Mouse (Mus musculus): ENCODE data around the gene Gsn. TPM values are rescaled to one million over a fixed set of nuclear protein-coding genes. Genes with fewer than 3 reads are reported as not detected.

Gsn gene
- polyA plus RNA-seq, 1 experiment from 2014 or later: 29.9 TPM

DNA sequence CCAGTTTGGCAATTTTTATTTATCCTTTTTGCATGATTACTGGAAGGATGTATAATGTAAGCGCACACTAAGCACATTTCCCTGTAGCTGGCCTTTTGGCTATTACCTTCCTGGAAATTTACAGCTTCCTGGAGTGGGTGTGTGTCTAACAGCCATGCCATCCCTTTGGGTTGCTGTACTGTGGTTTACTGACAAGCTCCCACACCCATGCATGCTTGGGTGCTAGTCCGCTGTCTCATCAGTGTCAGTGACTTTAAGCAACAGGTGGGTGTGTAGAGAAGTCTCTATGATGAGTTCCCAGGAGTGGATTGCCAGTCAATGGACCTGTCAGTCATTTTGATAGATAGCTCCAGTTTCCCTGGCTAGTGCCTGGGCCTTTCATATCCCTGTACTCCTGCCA, 43.3 kb downstream of the Gsn start:
- H3K9me3 ChIP-seq (ENCODE audit: control insufficient read depth, low read length): no peaks in the 10 kb centered on the region
- H3K4me3 ChIP-seq (ENCODE audit: low read depth, low read length): no peak overlapping the region
- no peaks in the 10 kb centered on the region for H3K27me3 ChIP-seq (ENCODE audit: control insufficient read depth, insufficient read depth, low read length)
- ATAC-seq (ENCODE audit: low FRiP score) (no peak), DNase-seq (ENCODE audit: low spot score, missing footprints) (no peak)
- H3K36me3 ChIP-seq (ENCODE audit: control insufficient read depth, insufficient read depth, low read length): no peaks in the 10 kb centered on the region
- WGBS: 95% methylated on average over 2 of the region's 2 CpGs
- H3K4me1 ChIP-seq (ENCODE audit: control insufficient read depth, insufficient read depth, low read length): no peaks in the 10 kb centered on the region
- H3K27ac ChIP-seq (ENCODE audit: low read depth, low read length): no peak overlapping the region
- no peak overlapping the region for H3K9ac ChIP-seq (ENCODE audit: low read length)
- no peak overlapping the region for H3K4me2 ChIP-seq

DNA sequence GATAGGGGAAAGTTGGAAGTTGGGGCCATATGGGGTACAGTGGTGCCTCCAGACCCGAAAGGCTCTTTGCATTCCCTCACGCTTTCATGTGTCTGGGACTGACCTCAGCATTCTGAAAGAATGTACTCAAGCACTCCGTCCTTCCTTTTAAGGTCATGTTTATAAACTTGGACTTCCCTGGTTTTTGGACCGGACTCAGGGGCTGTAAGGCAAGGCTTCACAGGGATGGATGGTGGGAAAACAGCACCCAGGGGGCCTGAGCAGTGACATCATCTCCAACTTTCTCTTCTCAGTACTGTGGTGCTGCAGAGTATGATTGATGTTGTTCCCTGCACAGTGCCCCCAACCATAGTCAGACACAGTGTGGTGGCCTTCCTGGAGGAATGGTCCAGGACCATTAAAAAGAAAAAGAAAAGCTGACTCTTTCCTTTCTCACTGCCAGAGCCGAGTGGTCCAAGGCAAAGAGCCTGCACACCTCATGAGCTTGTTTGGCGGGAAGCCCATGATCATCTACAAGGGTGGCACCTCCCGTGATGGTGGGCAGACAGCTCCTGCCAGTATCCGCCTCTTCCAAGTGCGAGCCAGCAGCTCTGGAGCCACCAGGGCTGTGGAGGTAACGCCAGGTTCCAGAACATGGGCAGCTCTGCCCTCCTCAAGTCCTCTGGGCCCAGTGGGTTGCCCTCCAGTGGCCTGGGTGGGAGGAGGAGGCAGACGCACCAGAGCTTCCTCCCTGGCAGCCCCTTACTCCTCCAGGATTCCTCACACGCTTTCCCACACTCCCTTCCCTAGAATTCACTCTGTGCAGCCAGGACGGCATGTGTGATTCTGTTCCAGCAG, 46.1 kb downstream of the Gsn start:
- no peaks in the 10 kb centered on the region for H3K27me3 ChIP-seq (ENCODE audit: control insufficient read depth, insufficient read depth, low read length)
- H3K9me3 ChIP-seq (ENCODE audit: control insufficient read depth, low read length): no peaks in the 10 kb centered on the region
- no peak overlapping the region for H3K27ac ChIP-seq (ENCODE audit: low read depth, low read length)
- no peak overlapping the region for H3K4me3 ChIP-seq (ENCODE audit: low read depth, low read length)
- no peaks in the 10 kb centered on the region for H3K36me3 ChIP-seq (ENCODE audit: control insufficient read depth, insufficient read depth, low read length)
- no peak overlapping the region for H3K4me2 ChIP-seq
- H3K9ac ChIP-seq (ENCODE audit: low read length): no peak overlapping the region
- WGBS: 84% methylated on average over 13 of the region's 13 CpGs
- ATAC-seq (ENCODE audit: low FRiP score): no peak
- no peaks in the 10 kb centered on the region for H3K4me1 ChIP-seq (ENCODE audit: control insufficient read depth, insufficient read depth, low read length)
- no peak for DNase-seq (ENCODE audit: low spot score, missing footprints)

DNA sequence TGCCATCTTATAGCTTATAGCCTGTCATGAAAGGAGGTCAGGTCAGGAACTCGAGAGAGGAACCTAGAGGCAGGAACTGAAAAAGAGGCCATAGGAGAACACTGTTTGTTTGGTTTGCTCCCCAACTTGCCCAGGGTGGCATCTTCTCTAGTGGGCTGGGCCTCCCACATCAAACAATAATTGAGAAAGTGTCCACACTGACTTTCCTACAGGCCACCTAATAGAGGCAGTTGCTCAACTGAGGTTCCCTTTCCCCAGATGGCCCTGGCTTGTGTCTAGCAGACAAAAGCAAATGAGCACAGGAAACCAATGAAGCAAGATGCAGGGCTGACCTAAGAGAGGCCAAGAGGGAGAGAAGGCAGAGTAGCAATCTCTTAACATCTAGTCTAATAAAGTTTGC, 52.0 kb downstream of the Gsn start:
- WGBS: 68% methylated on average over 1 of the region's 1 CpGs

DNA sequence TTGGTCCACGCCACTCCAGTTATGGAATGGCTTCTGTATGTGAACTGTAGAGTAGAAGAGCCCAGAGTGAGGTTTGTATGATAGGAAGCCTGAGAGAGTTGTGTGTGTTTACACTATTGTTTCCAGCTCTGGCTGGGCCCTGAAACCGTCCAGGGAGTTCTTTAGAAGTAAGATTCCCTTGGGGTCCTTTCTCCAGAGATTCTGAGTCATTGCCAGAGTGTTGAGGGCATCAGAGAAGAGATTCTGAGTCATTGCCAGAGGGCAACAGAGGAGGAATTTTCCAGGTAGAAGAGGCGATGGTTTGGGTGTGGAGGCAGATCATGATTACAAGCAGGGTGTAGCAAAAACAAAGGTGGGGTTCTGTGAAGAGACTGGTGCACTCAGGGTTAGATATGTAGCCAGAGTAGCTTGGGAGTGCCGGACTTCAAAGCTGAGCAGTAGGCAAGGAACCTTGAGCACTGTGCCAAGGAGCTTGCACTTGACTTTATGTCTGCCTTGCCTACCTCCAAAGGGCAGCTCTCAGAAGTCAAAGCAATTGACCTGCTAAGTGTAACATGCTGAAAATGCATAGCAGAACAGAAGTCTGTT, 53.8 kb downstream of the Gsn start:
- H3K9me3 ChIP-seq (ENCODE audit: control insufficient read depth, low read length): no peaks in the 10 kb centered on the region
- no peak overlapping the region for H3K9ac ChIP-seq (ENCODE audit: low read length)
- DNase-seq (ENCODE audit: low spot score, missing footprints): no peak
- H3K36me3 ChIP-seq (ENCODE audit: control insufficient read depth, insufficient read depth, low read length): no peaks in the 10 kb centered on the region
- H3K4me3 ChIP-seq (ENCODE audit: low read depth, low read length): no peak overlapping the region
- H3K4me2 ChIP-seq: no peak overlapping the region
- 0 out of 2 replicates have a peak, but pooled peaks cover 2% of the 10 kb centered on the region for H3K4me1 ChIP-seq (ENCODE audit: control insufficient read depth, insufficient read depth, low read length)
- WGBS: 88% methylated on average over 4 of the region's 4 CpGs
- no peaks in the 10 kb centered on the region for H3K27me3 ChIP-seq (ENCODE audit: control insufficient read depth, insufficient read depth, low read length)
- no peak overlapping the region for H3K27ac ChIP-seq (ENCODE audit: low read depth, low read length)
- ATAC-seq (ENCODE audit: low FRiP score): no peak

More for the DNA sequence above, 52.0 kb downstream of the Gsn start:
- no peak overlapping the region for H3K27ac ChIP-seq (ENCODE audit: low read depth, low read length)
- no peaks in the 10 kb centered on the region for H3K36me3 ChIP-seq (ENCODE audit: control insufficient read depth, insufficient read depth, low read length)
- DNase-seq (ENCODE audit: low spot score, missing footprints) (no peak), ATAC-seq (ENCODE audit: low FRiP score) (no peak)
- no peaks in the 10 kb centered on the region for H3K9me3 ChIP-seq (ENCODE audit: control insufficient read depth, low read length)
- H3K4me3 ChIP-seq (ENCODE audit: low read depth, low read length): no peak overlapping the region
- no peak overlapping the region for H3K9ac ChIP-seq (ENCODE audit: low read length)
- no peaks in the 10 kb centered on the region for H3K27me3 ChIP-seq (ENCODE audit: control insufficient read depth, insufficient read depth, low read length)
- H3K4me1 ChIP-seq (ENCODE audit: control insufficient read depth, insufficient read depth, low read length): no peaks in the 10 kb centered on the region
- no peak overlapping the region for H3K4me2 ChIP-seq

DNA sequence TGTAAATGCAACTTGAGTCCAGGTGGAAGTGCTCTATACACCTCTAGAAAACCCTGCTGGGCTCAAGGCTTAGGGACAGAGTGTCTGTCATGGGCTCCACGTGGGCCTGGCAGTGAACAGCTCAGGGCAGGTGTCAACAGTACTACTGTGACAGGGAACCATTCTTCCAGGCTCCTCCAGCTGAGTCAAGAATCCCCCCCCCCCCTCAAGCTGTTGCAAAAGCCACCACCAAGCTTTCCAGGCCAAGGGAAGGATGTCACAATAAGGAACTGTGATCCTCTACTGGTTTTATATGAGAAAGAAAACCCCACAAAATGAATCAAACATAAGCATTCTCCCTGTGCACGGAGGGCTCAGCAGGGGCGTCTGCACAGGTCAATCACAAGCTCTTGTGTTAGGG, 58.1 kb downstream of the Gsn start:
- Histone ChIP-seq H3K27ac (ENCODE audit: low read depth, low read length) (no peak overlapping the region), H3K4me3 (ENCODE audit: low read depth, low read length) (no peak overlapping the region), H3K9me3 (ENCODE audit: control insufficient read depth, low read length) (no peaks in the 10 kb centered on the region), H3K36me3 (ENCODE audit: control insufficient read depth, insufficient read depth, low read length) (no peaks in the 10 kb centered on the region), H3K4me2 (no peak overlapping the region), H3K27me3 (ENCODE audit: control insufficient read depth, insufficient read depth, low read length) (no peaks in the 10 kb centered on the region), H3K9ac (ENCODE audit: low read length) (no peak overlapping the region), H3K4me1 (ENCODE audit: control insufficient read depth, insufficient read depth, low read length) (0 out of 2 replicates have a peak, but pooled peaks cover 2% of the 10 kb centered on the region)
- DNase-seq (ENCODE audit: low spot score, missing footprints): no peak
- no peak for ATAC-seq (ENCODE audit: low FRiP score)
- whole genome bisulfite sequencing: 31% methylated on average over 3 of the region's 3 CpGs

DNA sequence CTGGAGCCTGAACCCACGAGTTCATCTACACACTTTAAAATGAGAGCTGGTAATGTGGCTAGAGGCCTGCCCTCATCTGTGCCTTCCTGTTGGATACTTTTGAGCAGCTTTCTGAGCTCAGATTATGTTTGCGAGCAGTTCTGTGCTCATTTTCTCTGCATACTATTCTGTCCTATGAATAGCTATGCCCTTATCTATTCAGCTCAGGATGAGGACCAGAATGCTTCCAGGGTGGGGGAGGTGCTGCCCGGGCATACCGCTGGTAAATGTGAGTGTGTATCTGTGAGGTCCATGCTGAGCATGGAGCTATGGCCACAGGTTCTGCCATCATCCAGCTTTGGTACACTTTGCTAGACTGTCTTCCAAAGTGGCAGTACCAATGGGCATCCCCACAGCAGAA, 61.4 kb downstream of the Gsn start:
- no peak for DNase-seq (ENCODE audit: low spot score, missing footprints)
- ATAC-seq (ENCODE audit: low FRiP score): no peak
- Histone ChIP-seq H3K9ac (ENCODE audit: low read length) (no peak overlapping the region), H3K36me3 (ENCODE audit: control insufficient read depth, insufficient read depth, low read length) (no peaks in the 10 kb centered on the region), H3K4me1 (ENCODE audit: control insufficient read depth, insufficient read depth, low read length) (0 out of 2 replicates have a peak, but pooled peaks cover 4% of the 10 kb centered on the region), H3K4me3 (ENCODE audit: low read depth, low read length) (no peak overlapping the region), H3K27ac (ENCODE audit: low read depth, low read length) (no peak overlapping the region), H3K9me3 (ENCODE audit: control insufficient read depth, low read length) (no peaks in the 10 kb centered on the region), H3K27me3 (ENCODE audit: control insufficient read depth, insufficient read depth, low read length) (no peaks in the 10 kb centered on the region), H3K4me2 (no peak overlapping the region)
- WGBS: 86% methylated on average over 4 of the region's 4 CpGs

DNA sequence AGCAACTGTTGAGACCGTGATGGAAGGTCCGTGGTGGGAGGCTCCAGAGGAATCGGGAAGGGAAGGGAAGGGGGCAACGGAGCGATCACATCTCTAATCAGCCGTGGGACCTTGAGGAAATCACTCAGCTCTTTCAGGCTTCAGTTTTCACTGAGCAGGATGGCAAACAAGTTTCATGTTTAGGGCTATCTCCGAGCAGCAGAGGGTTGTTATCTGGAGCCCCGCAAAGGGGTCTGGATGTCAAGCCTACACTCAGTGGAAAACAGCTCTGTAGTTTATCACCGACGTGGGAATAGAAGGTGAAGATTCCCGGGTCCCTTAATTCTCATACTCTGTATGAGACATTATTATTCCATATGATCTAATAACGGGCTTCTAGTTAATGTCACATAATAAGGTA, 62.2 kb downstream of the Gsn start:
- no peak overlapping the region for H3K9ac ChIP-seq (ENCODE audit: low read length)
- DNase-seq (ENCODE audit: low spot score, missing footprints) (no peak), ATAC-seq (ENCODE audit: low FRiP score) (no peak)
- H3K27me3 ChIP-seq (ENCODE audit: control insufficient read depth, insufficient read depth, low read length): no peaks in the 10 kb centered on the region
- WGBS: 89% methylated on average over 12 of the region's 12 CpGs
- H3K27ac ChIP-seq (ENCODE audit: low read depth, low read length): no peak overlapping the region
- H3K36me3 ChIP-seq (ENCODE audit: control insufficient read depth, insufficient read depth, low read length): no peaks in the 10 kb centered on the region
- no peaks in the 10 kb centered on the region for H3K9me3 ChIP-seq (ENCODE audit: control insufficient read depth, low read length)
- no peak overlapping the region for H3K4me3 ChIP-seq (ENCODE audit: low read depth, low read length)
- no peak overlapping the region for H3K4me2 ChIP-seq
- H3K4me1 ChIP-seq (ENCODE audit: control insufficient read depth, insufficient read depth, low read length): 0 out of 2 replicates have a peak, but pooled peaks cover 4% of the 10 kb centered on the region

DNA sequence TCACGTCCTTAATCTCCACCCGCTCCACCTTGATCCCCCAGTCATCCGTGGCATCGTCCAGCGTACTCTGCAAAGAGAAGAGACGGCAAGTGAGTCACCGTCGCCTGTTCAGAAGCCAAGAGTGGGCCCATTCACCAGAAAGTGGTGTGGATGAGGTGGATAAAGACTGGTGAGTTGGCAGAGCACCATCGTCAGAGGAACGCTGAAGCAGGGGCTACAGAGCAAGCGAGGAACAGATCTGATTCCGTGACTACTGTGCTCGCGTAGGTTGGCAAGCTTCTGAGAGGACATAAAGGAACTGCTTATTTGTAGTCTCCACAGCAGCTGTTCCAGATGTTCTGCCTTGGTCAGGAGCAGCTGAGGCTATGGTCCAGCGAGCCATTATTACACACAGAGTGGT, 64.2 kb downstream of the Gsn start:
- no peaks in the 10 kb centered on the region for H3K9me3 ChIP-seq (ENCODE audit: control insufficient read depth, low read length)

DNA sequence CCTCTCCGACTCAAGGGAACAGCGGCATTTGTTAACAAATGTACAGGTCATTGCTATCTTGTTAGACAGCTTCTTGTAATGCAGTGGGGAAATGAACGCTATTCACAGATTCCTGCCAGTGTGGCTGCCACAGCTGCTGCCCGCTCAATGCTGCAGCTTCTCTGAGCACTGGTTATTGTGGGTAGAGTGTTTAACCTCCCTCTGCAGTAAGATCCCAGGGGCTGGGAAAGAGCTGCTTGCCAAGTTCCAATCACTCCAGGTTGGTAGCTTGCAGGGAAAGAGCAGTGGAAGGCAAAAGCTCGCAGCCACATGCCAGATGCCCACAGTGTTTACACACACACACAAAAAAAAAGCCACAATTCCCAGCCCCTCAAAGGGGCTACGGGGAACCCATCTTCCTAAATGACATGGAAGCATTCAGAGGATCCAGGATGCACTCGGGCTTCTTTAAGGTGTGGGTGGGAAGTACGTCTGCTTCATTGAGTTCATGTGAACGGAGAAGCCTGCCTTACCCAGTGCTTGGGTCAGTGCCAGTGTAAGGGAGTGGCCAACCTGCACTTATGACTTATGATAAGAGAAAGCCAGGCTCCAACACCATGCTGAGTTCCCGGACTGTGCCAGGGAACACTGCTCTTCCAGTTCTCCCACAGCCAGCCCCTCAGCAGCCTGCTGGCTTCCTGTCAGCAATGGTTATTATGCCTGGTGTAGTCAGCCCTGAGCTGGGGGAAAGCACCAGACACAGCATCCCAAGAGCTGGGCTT, 66.4 kb downstream of the Gsn start:
- Histone ChIP-seq H3K4me1 (ENCODE audit: control insufficient read depth, insufficient read depth, low read length) (0 out of 2 replicates have a peak, but pooled peaks cover 2% of the 10 kb centered on the region), H3K27me3 (ENCODE audit: control insufficient read depth, insufficient read depth, low read length) (no peaks in the 10 kb centered on the region; the same call in 1 of the 2 replicates), H3K9ac (ENCODE audit: low read length) (no peak overlapping the region), H3K9me3 (ENCODE audit: control insufficient read depth, low read length) (no peaks in the 10 kb centered on the region), H3K36me3 (ENCODE audit: control insufficient read depth, insufficient read depth, low read length) (no peaks in the 10 kb centered on the region), H3K4me2 (no peak overlapping the region), H3K4me3 (ENCODE audit: low read depth, low read length) (no peak overlapping the region), H3K27ac (ENCODE audit: low read depth, low read length) (no peak overlapping the region)
- no peak for ATAC-seq (ENCODE audit: low FRiP score)
- DNase-seq (ENCODE audit: low spot score, missing footprints): no peak
- WGBS: 87% methylated on average over 10 of the region's 10 CpGs

More for the DNA sequence above, 64.2 kb downstream of the Gsn start:
- 93% methylated on average over 15 of the region's 15 CpGs for WGBS
- Histone ChIP-seq H3K4me2 (no peak overlapping the region), H3K4me3 (ENCODE audit: low read depth, low read length) (no peak overlapping the region), H3K27me3 (ENCODE audit: control insufficient read depth, insufficient read depth, low read length) (no peaks in the 10 kb centered on the region; the same call in 1 of the 2 replicates), H3K27ac (ENCODE audit: low read depth, low read length) (no peak overlapping the region), H3K4me1 (ENCODE audit: control insufficient read depth, insufficient read depth, low read length) (0 out of 2 replicates have a peak, but pooled peaks cover 2% of the 10 kb centered on the region), H3K9ac (ENCODE audit: low read length) (no peak overlapping the region), H3K36me3 (ENCODE audit: control insufficient read depth, insufficient read depth, low read length) (no peaks in the 10 kb centered on the region)
- no peak for ATAC-seq (ENCODE audit: low FRiP score)
- no peak for DNase-seq (ENCODE audit: low spot score, missing footprints)

Measured in midbrain, embryonic 11.5 days (tissue).